Mouse (Mus musculus) lung, embryonic 14.5 days (tissue): ENCODE measurements around the gene Ccdc142. TPM values are rescaled to one million over a fixed set of nuclear protein-coding genes. Genes with fewer than 3 reads are reported as not detected.

ENCODE experiments used
- ATAC-seq: fragments of 200-750 bp; cut with Nextera tagmentation; 2 replicates; pipeline ENCODE4 v1.8.0; 2017; ENCODE audit warnings: mild to moderate bottlenecking, moderate TSS enrichment, moderate library complexity; ENCODE audit not compliant: insufficient read depth
- DNase-seq: peaks from one replicate; pipeline ENCODE4 v3.0.0-alpha.2; 2015
- H3K27ac ChIP-seq: fragments of 300-500 bp; sonication (generic); 2 replicates; pipeline ENCODE4 v1.5.1; 2014; ENCODE audit warnings: low read depth, mild to moderate bottlenecking, moderate library complexity
- H3K27me3 ChIP-seq: fragments of 300-500 bp; sonication (generic); 2 replicates; pipeline ENCODE4 v1.6.1; 2014; ENCODE audit warnings: low read length, control low read depth; ENCODE audit not compliant: insufficient read depth
- H3K36me3 ChIP-seq: fragments of 300-500 bp; sonication (generic); 2 replicates; pipeline ENCODE4 v1.6.1; 2014; ENCODE audit warnings: control low read depth; ENCODE audit not compliant: insufficient read depth
- H3K4me1 ChIP-seq: fragments of 300-500 bp; sonication (generic); 2 replicates; pipeline ENCODE4 v1.6.1; 2014; ENCODE audit warnings: antibody characterized with exemption, control low read depth; ENCODE audit not compliant: insufficient read depth
- H3K4me2 ChIP-seq: fragments of 300-500 bp; sonication (generic); 2 replicates; pipeline ENCODE4 v1.6.1; 2014; ENCODE audit warnings: mild to moderate bottlenecking
- H3K4me3 ChIP-seq: fragments of 300-500 bp; sonication (generic); 2 replicates; pipeline ENCODE4 v1.5.1; 2014; ENCODE audit warnings: low read depth, low read length
- H3K9ac ChIP-seq: fragments of 300-500 bp; sonication (generic); 2 replicates; pipeline ENCODE4 v1.6.1; 2014
- H3K9me3 ChIP-seq: fragments of 300-500 bp; sonication (generic); 2 replicates; pipeline ENCODE4 v1.6.1; 2016; ENCODE audit warnings: low read depth, low read length, control low read depth
- CTCF ChIP-seq: IDR thresholded peaks from 2 replicates; pipeline ENCODE4 v1.5.1; 2016; ENCODE audit warnings: antibody characterized with exemption, low read depth
- WGBS: fragments of 180-500 bp; shearing (Covaris S2); extraction: QIAGEN DNeasy Blood & Tissue Kit; methylation state at CpG from one replicate; pipeline ENCODE4 v1.1.7; 2014; 5-methylcytosine and 5-hydroxymethylcytosine counted together
- polyA plus RNA-seq: library from polyadenylated mRNA; unstranded; fragments of >200 nt; fragmentation: Nextera tagmentation; extraction: Ambion mirVana; gene quantifications from 2 replicates; pipeline ENCODE4 v1.2.1, GENCODE M21; 2014

The Ccdc142 gene
- polyA plus RNA-seq, 1 experiment from 2014 or later: 3.0 TPM

GRCm38 (mm10) chr6:83070311-83071219 lies 30.8 kb upstream of the Ccdc142 start:
- Histone ChIP-seq H3K9me3 (no peaks in the 10 kb centered on the region), H3K4me1 (no peaks in the 10 kb centered on the region), H3K4me2 (peak overlapping the region; percentile 36), H3K27ac (no peak overlapping the region), H3K36me3 (no peaks in the 10 kb centered on the region), H3K9ac (no peak overlapping the region), H3K4me3 (peak overlapping the region; percentile 17; the same call in 1 of the 2 replicates), H3K27me3 (peaks cover 94% of the 10 kb centered on the region)
- DNase-seq: peak; percentile 31
- ATAC-seq: 0 out of 2 replicates have a peak, but pooled peaks have one; percentile 7
- WGBS: 2% methylated on average over 55 of the region's 58 CpGs
- no peak for TF ChIP-seq CTCF

DNA sequence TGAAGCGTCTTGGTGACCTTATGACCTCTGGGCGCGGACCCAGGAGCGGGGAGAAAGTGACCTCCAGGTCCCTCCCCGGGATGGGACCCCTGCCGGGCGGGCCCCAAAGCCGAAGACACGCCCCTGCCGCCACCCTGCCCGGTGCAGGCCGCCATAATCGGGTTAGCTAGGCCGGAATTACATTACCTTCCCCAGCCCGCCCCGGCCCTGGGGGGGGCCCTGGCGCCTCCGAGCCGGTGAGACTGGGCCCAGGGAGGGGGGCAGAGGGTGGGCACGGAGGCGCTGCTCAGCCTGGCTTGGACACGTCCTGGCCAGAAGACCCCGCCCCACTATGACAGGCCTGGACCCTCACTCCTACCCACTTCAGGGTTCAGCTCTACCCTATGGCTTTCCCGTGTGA lies 30.2 kb upstream of the Ccdc142 start:
- peaks cover 94% of the 10 kb centered on the region for H3K27me3 ChIP-seq
- H3K9ac ChIP-seq: no peak overlapping the region
- no peaks in the 10 kb centered on the region for H3K9me3 ChIP-seq
- H3K27ac ChIP-seq: no peak overlapping the region
- WGBS: 1% methylated on average over 24 of the region's 24 CpGs
- no peaks in the 10 kb centered on the region for H3K4me1 ChIP-seq
- no peaks in the 10 kb centered on the region for H3K36me3 ChIP-seq
- ATAC-seq (peak; percentile 47; the same call in 1 of the 2 replicates), DNase-seq (no peak)
- H3K4me2 ChIP-seq: peak overlapping the region; percentile 20; the same call in 1 of the 2 replicates
- peak overlapping the region; percentile 15; the same call in 1 of the 2 replicates for H3K4me3 ChIP-seq
- TF ChIP-seq CTCF: no peak

- H3K9me3 ChIP-seq: no peaks in the 10 kb centered on the region
- peaks cover 5% of the 10 kb centered on the region; the same call in 1 of the 2 replicates for H3K4me1 ChIP-seq
- no peak overlapping the region for H3K9ac ChIP-seq
- WGBS: 5% methylated on average over 2 of the region's 2 CpGs
- H3K36me3 ChIP-seq: peaks cover 2% of the 10 kb centered on the region
- ATAC-seq (no peak), DNase-seq (no peak)
- H3K4me2 ChIP-seq: no peak overlapping the region
- no peak overlapping the region for H3K27ac ChIP-seq
- H3K27me3 ChIP-seq: peaks cover 67% of the 10 kb centered on the region
- 0 out of 2 replicates have a peak, but pooled peaks have one; percentile 8 for TF ChIP-seq CTCF
- no peak overlapping the region for H3K4me3 ChIP-seq
These were observed 26.4 kb upstream of the Ccdc142 start for GRCm38 (mm10) chr6:83074979-83075378.

- Histone ChIP-seq H3K27ac (peak within 1 kb of the TSS; percentile 68), H3K36me3 (peaks cover 25% of the 10 kb centered on the region), H3K4me1 (peaks cover 5% of the 10 kb centered on the region; the same call in 1 of the 2 replicates), H3K4me3 (peak within 1 kb of the TSS; percentile 78), H3K9ac (peak within 1 kb of the TSS; percentile 70), H3K9me3 (no peaks in the 10 kb centered on the region), H3K4me2 (peak within 1 kb of the TSS; percentile 98), H3K27me3 (peaks cover 43% of the 10 kb centered on the region)
- no peak for TF ChIP-seq CTCF
- under 1% methylated on average over 54 of the region's 54 CpGs for WGBS
- DNase-seq (peak; percentile 25), ATAC-seq (peak; percentile 78)
These were observed 23.6 kb upstream of the Ccdc142 start, which contains the start of gene Pcgf1 for GRCm38 (mm10) chr6:83077630-83078323. Gene Pcgf1, plus strand, starts transcription at chr6:83077869.

DNA sequence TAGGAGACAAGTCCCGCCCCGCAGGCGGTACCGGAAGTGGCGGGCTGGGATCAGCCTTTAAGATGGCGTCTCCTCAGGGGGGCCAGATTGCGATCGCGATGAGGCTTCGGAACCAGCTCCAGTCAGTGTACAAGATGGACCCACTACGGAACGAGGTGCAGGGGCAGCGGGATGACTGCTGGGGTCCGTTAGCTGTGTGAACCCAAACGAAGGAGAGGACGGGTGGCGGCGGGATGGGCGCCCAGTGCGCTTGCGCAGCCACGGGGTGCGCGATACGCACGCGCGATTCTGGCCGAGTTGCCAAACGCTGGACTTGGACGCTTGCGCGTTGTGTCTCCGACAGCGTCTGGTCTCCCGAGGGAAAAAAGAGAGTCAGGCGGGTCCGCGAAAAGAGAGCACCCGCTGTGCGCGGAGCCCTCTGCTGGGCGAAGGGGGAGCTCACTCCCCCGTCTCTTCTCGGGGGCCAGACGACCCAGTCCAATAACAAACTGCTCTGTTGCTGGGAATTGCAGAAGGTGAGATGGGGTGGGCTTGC lies 23.0 kb upstream of the Ccdc142 start:
- WGBS: under 1% methylated on average over 46 of the region's 46 CpGs
- H3K27me3 ChIP-seq: peaks cover 48% of the 10 kb centered on the region
- H3K4me2 ChIP-seq: peak overlapping the region; percentile 98
- H3K36me3 ChIP-seq: peaks cover 26% of the 10 kb centered on the region
- peak overlapping the region; percentile 78 for H3K4me3 ChIP-seq
- H3K4me1 ChIP-seq: peaks cover 5% of the 10 kb centered on the region; the same call in 1 of the 2 replicates
- TF ChIP-seq CTCF: peak; percentile 71
- DNase-seq (peak; percentile 99), ATAC-seq (peak; percentile 92)
- H3K9me3 ChIP-seq: no peaks in the 10 kb centered on the region
- H3K9ac ChIP-seq: peak overlapping the region; percentile 70
- H3K27ac ChIP-seq: peak overlapping the region; percentile 68

- H3K4me2 ChIP-seq: no peak overlapping the region
- WGBS: 81% methylated on average over 5 of the region's 5 CpGs
- no peak overlapping the region for H3K4me3 ChIP-seq
- no peak for TF ChIP-seq CTCF
- no peak overlapping the region for H3K27ac ChIP-seq
- H3K27me3 ChIP-seq: peaks cover 49% of the 10 kb centered on the region
- H3K4me1 ChIP-seq: peaks cover 5% of the 10 kb centered on the region; the same call in 1 of the 2 replicates
- ATAC-seq: no peak
- H3K9me3 ChIP-seq: no peaks in the 10 kb centered on the region
- H3K9ac ChIP-seq: no peak overlapping the region
- no peak for DNase-seq
- peaks cover 26% of the 10 kb centered on the region for H3K36me3 ChIP-seq
These were observed 21.2 kb upstream of the Ccdc142 start for GRCm38 (mm10) chr6:83080210-83080609.
